Mouse (Mus musculus) gastrocnemius, adult 2 months (tissue): Measurements from ENCODE around the gene Idh3b. TPM values are rescaled to one million over a fixed set of nuclear protein-coding genes. Genes with fewer than 3 reads are reported as not detected.

Source experiments
- DNase-seq: peaks from one replicate; pipeline ENCODE4 v3.0.0; 2022
- H3K27ac ChIP-seq: fragments of 200-600 bp; 2 replicates; pipeline ENCODE4 v1.8.1; 2022; ENCODE audit warnings: mild to moderate bottlenecking
- H3K4me3 ChIP-seq: fragments of 200-600 bp; 2 replicates; pipeline ENCODE4 v1.8.1; 2022; ENCODE audit warnings: mild to moderate bottlenecking, moderate library complexity
- CTCF ChIP-seq: fragments of 200-600 bp; IDR thresholded peaks from 2 replicates; pipeline ENCODE4 v1.8.1; 2022; ENCODE audit warnings: antibody characterized with exemption, mild to moderate bottlenecking, moderate library complexity
- intact Hi-C: fragments of 180-260 bp; cut with DNase I; formaldehyde crosslinking; loops from one replicate; pipeline ENCODE4 v1.15.1; 2025
- total RNA-seq, 2 experiments: library from RNA; stranded (reverse); gene quantifications; 2 replicates each; pipeline ENCODE4 v1.2.3; 2021

The Idh3b gene
- total RNA-seq, 2 experiments from 2014 or later = 416 to 563 TPM

- intact Hi-C loops = no loop called here
- H3K4me3 ChIP-seq = no peak overlapping the region
- no peak overlapping the region for H3K27ac ChIP-seq
- TF ChIP-seq CTCF = no peak
- no peak for DNase-seq
Observed at GRCm38 (mm10) chr2:130260822-130261221, 23.5 kb downstream of the Idh3b start.

- H3K27ac ChIP-seq = no peak overlapping the region
- no peak for TF ChIP-seq CTCF
- intact Hi-C loops = no loop called here
- DNase-seq = no peak
- no peak overlapping the region for H3K4me3 ChIP-seq
Observed at GRCm38 (mm10) chr2:130256762-130257161, 27.6 kb downstream of the Idh3b start.

GRCm38 (mm10) chr2:130248226-130248625, 36.1 kb downstream of the Idh3b start:
- intact Hi-C loops = loop anchor here (5.0 to 10.0 kb wide), 2 partner anchors 181 to 343 kb away; no protein-coding TSS in a partner anchor
- no peak for TF ChIP-seq CTCF

GRCm38 (mm10) chr2:130246912-130247311, 37.4 kb downstream of the Idh3b start:
- Histone ChIP-seq H3K4me3 (no peak overlapping the region), H3K27ac (no peak overlapping the region)
- intact Hi-C loops = loop anchor here (5.0 to 10.0 kb wide), 2 partner anchors 180 to 342 kb away; no protein-coding TSS in a partner anchor
- TF ChIP-seq CTCF = peak; percentile 69
- DNase-seq = no peak

More at GRCm38 (mm10) chr2:130248226-130248625, 36.1 kb downstream of the Idh3b start:
- DNase-seq = no peak
- no peak overlapping the region for H3K27ac ChIP-seq
- H3K4me3 ChIP-seq = no peak overlapping the region

Other genes starting within 250 kb of the Idh3b start
- not detected for gene Tgm6, start 172.1 kb downstream of the Idh3b start, total RNA-seq
- 100 to 1,000 TPM; 124 to 137 TPM for gene Snrpb, start 105.1 kb downstream of the Idh3b start, total RNA-seq
- not detected for gene Tmc2, start 89.4 kb downstream of the Idh3b start, total RNA-seq
- 10 to 100 TPM; 36.4 to 38.6 TPM for gene Nop56, start 10.1 kb downstream of the Idh3b start, total RNA-seq
- under 1 TPM; 0.26 to 0.47 TPM for gene Ebf4, start 10.6 kb upstream of the Idh3b start, total RNA-seq
- gene Cpxm1, start 113.0 kb upstream of the Idh3b start, total RNA-seq = 1 to 10 TPM; 1.0 to 1.1 TPM
- gene Gm28372, start 120.7 kb upstream of the Idh3b start, total RNA-seq = not detected
- not detected for gene 1700020A23Rik, start 120.7 kb upstream of the Idh3b start, total RNA-seq
- gene Tmem239, start 121.9 kb upstream of the Idh3b start, total RNA-seq = not detected
- 10 to 100 TPM; 15.7 to 19.1 TPM for gene Vps16, start 139.8 kb upstream of the Idh3b start, total RNA-seq
- gene Pced1a, start 140.2 kb upstream of the Idh3b start, total RNA-seq = 1 to 10 TPM; 4.5 to 5.0 TPM
- 10 to 100 TPM; 16.0 to 23.3 TPM for gene Ptpra, start 165.7 kb upstream of the Idh3b start, total RNA-seq